Mouse (Mus musculus): ENCODE measurements around the gene Bnc2. TPM values are rescaled to one million over a fixed set of nuclear protein-coding genes. Genes with fewer than 3 reads are reported as not detected.

The Bnc2 gene
- polyA plus RNA-seq, 1 experiment from 2014 or later = 22.2 TPM

DNA sequence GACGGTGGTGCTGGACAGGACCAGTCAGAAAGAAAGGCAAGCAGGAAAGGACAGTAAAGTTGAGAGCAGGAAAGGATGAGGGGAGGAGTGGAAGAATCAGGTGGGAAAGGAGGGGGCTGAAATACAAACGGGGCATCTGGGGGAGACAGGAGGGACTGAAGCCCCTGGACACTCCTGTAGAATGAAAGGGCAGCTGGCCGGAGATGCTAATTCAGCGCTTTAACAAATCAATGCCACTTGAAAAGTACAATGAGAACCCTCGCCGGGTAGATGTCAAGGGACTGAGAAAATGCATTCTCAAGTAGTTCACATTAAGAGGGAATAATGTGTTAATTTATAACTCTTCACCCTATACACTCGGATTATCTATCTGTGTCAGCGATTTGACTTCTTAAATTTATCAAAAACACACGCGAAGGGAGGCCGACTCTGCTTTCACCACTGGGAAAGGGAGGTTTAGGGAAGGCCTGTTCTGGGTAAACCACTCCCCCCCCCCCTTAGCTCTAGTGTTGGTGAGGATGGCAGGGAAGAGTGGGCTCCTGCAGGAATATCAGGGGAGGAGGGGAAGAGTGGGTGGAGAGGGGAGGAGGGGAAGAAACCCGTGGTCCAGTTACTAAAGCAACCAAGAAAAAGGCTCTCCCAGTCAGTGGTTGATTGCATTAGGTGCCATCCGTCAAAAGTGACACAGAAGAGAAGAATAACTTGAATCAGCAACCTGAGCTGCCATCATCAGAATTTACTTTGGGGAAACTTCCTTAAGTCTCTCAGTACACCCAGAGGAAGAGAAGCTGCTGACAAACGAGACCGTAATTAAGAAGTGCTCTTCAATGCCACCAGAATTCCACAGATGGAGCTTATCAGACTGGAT, 147.8 kb downstream of the Bnc2 start:
- Histone ChIP-seq H3K36me3 (replicated peaks) (no peaks in the 10 kb centered on the region), H3K4me3 (no peak overlapping the region), H3K27ac (replicated peaks) (no peak overlapping the region; the same call in 1 of the 2 replicates), H3K4me1 (peaks cover 57% of the 10 kb centered on the region), H3K27me3 (replicated peaks; ENCODE audit: low read depth, poor library complexity, severe bottlenecking) (peaks cover 11% of the 10 kb centered on the region), H3K9me3 (no peaks in the 10 kb centered on the region)
- peak; percentile 19 for DNase-seq (ENCODE audit: low spot score)
- 11% methylated on average over 15 of the region's 15 CpGs for WGBS

GRCm38 (mm10) chr4:84523651-84524221, 151.3 kb downstream of the Bnc2 start:
- peak; percentile 28 for DNase-seq (ENCODE audit: low spot score)
- Histone ChIP-seq H3K4me3 (no peak overlapping the region), H3K9me3 (no peaks in the 10 kb centered on the region), H3K4me1 (peaks cover 43% of the 10 kb centered on the region), H3K27me3 (replicated peaks; ENCODE audit: low read depth, poor library complexity, severe bottlenecking) (peaks cover 11% of the 10 kb centered on the region), H3K36me3 (replicated peaks) (no peaks in the 10 kb centered on the region), H3K27ac (replicated peaks) (peak overlapping the region; percentile 63)
- 34% methylated on average over 4 of the region's 4 CpGs for WGBS

GRCm38 (mm10) chr4:84523211-84523610, 151.9 kb downstream of the Bnc2 start:
- DNase-seq (ENCODE audit: low spot score) = peak; percentile 56
- Histone ChIP-seq H3K4me3 (no peak overlapping the region), H3K27ac (replicated peaks) (peak overlapping the region; percentile 63), H3K4me1 (peaks cover 38% of the 10 kb centered on the region), H3K9me3 (no peaks in the 10 kb centered on the region), H3K27me3 (replicated peaks; ENCODE audit: low read depth, poor library complexity, severe bottlenecking) (peaks cover 11% of the 10 kb centered on the region), H3K36me3 (replicated peaks) (no peaks in the 10 kb centered on the region)
- WGBS = 12% methylated on average over 5 of the region's 5 CpGs

GRCm38 (mm10) chr4:84521562-84521961, 153.5 kb downstream of the Bnc2 start:
- Histone ChIP-seq H3K27ac (replicated peaks) (no peak overlapping the region), H3K4me1 (peaks cover 23% of the 10 kb centered on the region), H3K36me3 (replicated peaks) (no peaks in the 10 kb centered on the region), H3K4me3 (no peak overlapping the region), H3K27me3 (replicated peaks; ENCODE audit: low read depth, poor library complexity, severe bottlenecking) (peaks cover 9% of the 10 kb centered on the region), H3K9me3 (no peaks in the 10 kb centered on the region)
- DNase-seq (ENCODE audit: low spot score) = no peak
- WGBS = 83% methylated on average over 5 of the region's 5 CpGs

DNA sequence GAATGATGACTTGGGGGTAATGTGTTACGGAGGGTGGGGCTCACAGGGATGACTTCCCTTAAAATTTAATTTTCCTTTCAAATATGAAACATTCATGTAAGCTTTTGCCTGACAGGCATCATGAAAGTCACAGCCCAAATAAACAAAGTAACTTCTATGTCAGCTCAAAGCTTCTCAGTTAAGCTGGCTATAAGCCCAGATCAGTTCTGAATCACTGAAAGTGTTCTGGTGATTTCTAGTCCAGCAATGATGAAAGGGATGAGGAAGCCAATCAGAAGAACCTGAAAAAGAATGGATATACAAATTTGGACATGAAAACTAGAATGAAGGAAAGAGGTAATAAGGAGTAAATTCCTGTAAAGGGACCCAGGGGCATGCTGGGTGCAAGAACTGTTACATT, 164.6 kb downstream of the Bnc2 start:
- H3K27ac ChIP-seq (replicated peaks) = no peak overlapping the region
- H3K4me1 ChIP-seq = peaks cover 4% of the 10 kb centered on the region
- H3K4me3 ChIP-seq = no peak overlapping the region
- no peaks in the 10 kb centered on the region for H3K9me3 ChIP-seq
- WGBS = 93% methylated on average over 1 of the region's 1 CpGs
- no peaks in the 10 kb centered on the region for H3K27me3 ChIP-seq (replicated peaks; ENCODE audit: low read depth, poor library complexity, severe bottlenecking)
- H3K36me3 ChIP-seq (replicated peaks) = no peaks in the 10 kb centered on the region
- no peak for DNase-seq (ENCODE audit: low spot score)

- H3K36me3 ChIP-seq (replicated peaks) = no peaks in the 10 kb centered on the region
- WGBS = 96% methylated on average over 3 of the region's 3 CpGs
- DNase-seq (ENCODE audit: low spot score) = no peak
- no peaks in the 10 kb centered on the region for H3K27me3 ChIP-seq (replicated peaks; ENCODE audit: low read depth, poor library complexity, severe bottlenecking)
- no peaks in the 10 kb centered on the region for H3K9me3 ChIP-seq
- peaks cover 31% of the 10 kb centered on the region for H3K4me1 ChIP-seq
- H3K27ac ChIP-seq (replicated peaks) = no peak overlapping the region
- no peak overlapping the region for H3K4me3 ChIP-seq
These were observed 167.5 kb downstream of the Bnc2 start for GRCm38 (mm10) chr4:84507551-84507950.

GRCm38 (mm10) chr4:84502581-84503269, 172.3 kb downstream of the Bnc2 start:
- Histone ChIP-seq H3K4me1 (peaks cover 66% of the 10 kb centered on the region), H3K4me3 (0 out of 2 replicates have a peak overlapping the region, but pooled peaks have one; percentile 21), H3K9me3 (no peaks in the 10 kb centered on the region), H3K36me3 (replicated peaks) (no peaks in the 10 kb centered on the region), H3K27me3 (replicated peaks; ENCODE audit: low read depth, poor library complexity, severe bottlenecking) (no peaks in the 10 kb centered on the region), H3K27ac (replicated peaks) (peak overlapping the region; percentile 75)
- 39% methylated on average over 8 of the region's 8 CpGs for WGBS
- DNase-seq (ENCODE audit: low spot score) = peak; percentile 51

GRCm38 (mm10) chr4:84500796-84501349, 174.2 kb downstream of the Bnc2 start:
- Histone ChIP-seq H3K9me3 (no peaks in the 10 kb centered on the region), H3K4me1 (peaks cover 78% of the 10 kb centered on the region), H3K27ac (replicated peaks) (peak overlapping the region; percentile 1; the same call in 1 of the 2 replicates), H3K36me3 (replicated peaks) (no peaks in the 10 kb centered on the region), H3K27me3 (replicated peaks; ENCODE audit: low read depth, poor library complexity, severe bottlenecking) (no peaks in the 10 kb centered on the region), H3K4me3 (no peak overlapping the region)
- peak; percentile 22 for DNase-seq (ENCODE audit: low spot score)
- WGBS = 29% methylated on average over 4 of the region's 4 CpGs

DNA sequence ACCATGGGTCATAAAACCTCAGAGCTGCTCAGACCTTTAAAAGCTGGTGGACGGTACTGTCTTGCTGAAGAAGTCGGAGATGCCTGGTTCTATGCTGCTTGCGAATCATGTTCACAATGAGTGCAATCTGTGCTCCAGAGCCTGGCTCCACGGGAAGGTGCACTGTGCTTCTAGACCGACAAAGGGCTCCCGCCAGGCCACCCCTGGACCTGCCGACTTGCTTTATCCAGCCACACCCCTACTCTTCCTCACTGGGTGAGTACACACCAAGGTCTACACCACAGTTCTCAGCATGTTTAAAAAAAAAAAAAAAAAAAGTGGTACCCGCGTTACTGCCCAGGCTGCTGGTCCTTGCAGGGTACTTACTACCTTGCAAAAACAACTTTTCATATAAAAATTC, 174.8 kb downstream of the Bnc2 start:
- H3K27me3 ChIP-seq (replicated peaks; ENCODE audit: low read depth, poor library complexity, severe bottlenecking) = no peaks in the 10 kb centered on the region
- peak overlapping the region; percentile 58 for H3K27ac ChIP-seq (replicated peaks)
- H3K36me3 ChIP-seq (replicated peaks) = no peaks in the 10 kb centered on the region
- no peaks in the 10 kb centered on the region for H3K9me3 ChIP-seq
- H3K4me1 ChIP-seq = peaks cover 75% of the 10 kb centered on the region
- H3K4me3 ChIP-seq = no peak overlapping the region
- WGBS = 47% methylated on average over 9 of the region's 9 CpGs
- peak; percentile 28 for DNase-seq (ENCODE audit: low spot score)

DNA sequence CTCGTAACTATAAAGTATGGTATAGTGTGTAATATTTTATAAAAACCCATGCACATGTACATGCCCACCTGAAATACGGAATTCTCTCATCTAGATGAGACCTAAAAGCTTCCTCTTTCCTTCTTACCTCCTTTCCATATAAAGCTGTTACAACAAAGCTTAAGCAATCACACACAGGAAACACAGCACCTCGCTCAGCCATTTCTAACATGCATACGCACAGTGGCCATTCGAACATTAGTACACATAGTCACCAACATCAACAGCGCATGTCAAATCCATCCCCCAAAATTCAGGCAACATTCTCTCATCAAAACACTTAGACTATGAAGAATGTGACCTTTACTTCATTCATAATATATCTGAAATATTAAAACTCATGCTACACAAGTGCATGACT, 176.6 kb downstream of the Bnc2 start:
- H3K27ac ChIP-seq (replicated peaks) = no peak overlapping the region
- no peaks in the 10 kb centered on the region for H3K27me3 ChIP-seq (replicated peaks; ENCODE audit: low read depth, poor library complexity, severe bottlenecking)
- H3K9me3 ChIP-seq = no peaks in the 10 kb centered on the region
- WGBS = 93% methylated on average over 6 of the region's 6 CpGs
- peaks cover 60% of the 10 kb centered on the region for H3K4me1 ChIP-seq
- DNase-seq (ENCODE audit: low spot score) = no peak
- no peak overlapping the region for H3K4me3 ChIP-seq
- no peaks in the 10 kb centered on the region for H3K36me3 ChIP-seq (replicated peaks)

DNA sequence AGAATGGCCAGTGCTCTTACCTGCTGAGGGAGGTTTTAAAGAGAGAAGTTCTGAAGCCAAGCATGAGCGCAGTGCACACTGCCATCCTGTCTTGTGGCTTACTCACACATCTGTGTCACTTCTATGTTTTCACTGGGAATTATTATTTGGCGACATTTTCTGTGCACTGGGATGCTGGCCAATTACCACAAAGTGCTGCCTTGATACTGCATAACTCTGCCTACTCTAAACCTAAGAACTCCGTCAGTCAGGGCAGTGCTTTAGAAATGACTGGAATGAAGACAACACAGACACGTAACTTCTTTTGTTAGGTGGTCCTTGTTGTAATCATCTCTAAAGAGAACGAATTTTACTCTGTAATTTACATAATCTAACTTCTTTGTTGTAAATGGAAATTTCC, 186.8 kb downstream of the Bnc2 start:
- H3K4me1 ChIP-seq = no peaks in the 10 kb centered on the region
- no peak for DNase-seq (ENCODE audit: low spot score)
- no peak overlapping the region for H3K27ac ChIP-seq (replicated peaks)
- whole genome bisulfite sequencing = 85% methylated on average over 5 of the region's 5 CpGs
- H3K27me3 ChIP-seq (replicated peaks; ENCODE audit: low read depth, poor library complexity, severe bottlenecking) = no peaks in the 10 kb centered on the region
- H3K9me3 ChIP-seq = no peaks in the 10 kb centered on the region
- no peak overlapping the region for H3K4me3 ChIP-seq
- no peaks in the 10 kb centered on the region for H3K36me3 ChIP-seq (replicated peaks)

GRCm38 (mm10) chr4:84482680-84483079, 192.4 kb downstream of the Bnc2 start:
- Histone ChIP-seq H3K9me3 (no peaks in the 10 kb centered on the region), H3K4me1 (peaks cover 12% of the 10 kb centered on the region), H3K36me3 (replicated peaks) (no peaks in the 10 kb centered on the region), H3K27me3 (replicated peaks; ENCODE audit: low read depth, poor library complexity, severe bottlenecking) (no peaks in the 10 kb centered on the region), H3K27ac (replicated peaks) (0 out of 2 replicates have a peak overlapping the region, but pooled peaks have one; percentile 5), H3K4me3 (no peak overlapping the region)
- no peak for DNase-seq (ENCODE audit: low spot score)
- 76% methylated on average over 6 of the region's 6 CpGs for WGBS
